Mouse (Mus musculus) activated CD4-positive, CD25-positive, alpha-beta regulatory T cell (primary cell): ENCODE measurements around the gene Akr1b10. TPM values are rescaled to one million over a fixed set of nuclear protein-coding genes. Genes with fewer than 3 reads are reported as not detected.

Experiments used
- polyA plus RNA-seq, 2 experiments: library from polyadenylated mRNA; unstranded; fragments of 100-300 nt; shearing (Covaris generic); gene quantifications; one replicate each; pipeline ENCODE4 v1.2.1; 2017

The Akr1b10 gene
- 10 to 100 TPM; 47.8 to 51.8 TPM for polyA plus RNA-seq

GRCm38 (mm10) chr6:34384110-34384661 lies at the start of gene Akr1b10:
TSS of gene Akr1b10 (plus strand) at chr6:34384218.

GRCm38 (mm10) chr6:34353658-34354353 lies 30.2 kb upstream of the Akr1b10 start, which contains the start of gene Akr1b8:
TSS of gene Akr1b8 (plus strand) at chr6:34354119.

GRCm38 (mm10) chr6:34412023-34412422 lies 28.0 kb downstream of the Akr1b10 start, which contains the start of gene Akr1b7:
TSS of gene Akr1b7 (plus strand) at chr6:34412334.

Other genes starting within 250 kb of the Akr1b10 start
- gene Slc35b4, start 207.1 kb upstream of the Akr1b10 start, polyA plus RNA-seq, result 10 to 100 TPM; 32.9 to 48.7 TPM
- 100 to 1,000 TPM; 274 to 324 TPM for gene Akr1b3, start 66.7 kb upstream of the Akr1b10 start, polyA plus RNA-seq
- not detected for gene Akr1b8, start 30.1 kb upstream of the Akr1b10 start, polyA plus RNA-seq
- under 1 TPM; 0.25 to 0.29 TPM for gene Akr1b7, start 28.1 kb downstream of the Akr1b10 start, polyA plus RNA-seq
- gene Bpgm, start 92.0 kb downstream of the Akr1b10 start, polyA plus RNA-seq, result 10 to 100 TPM; 22.2 to 30.3 TPM
- gene Cald1, start 214.3 kb downstream of the Akr1b10 start, polyA plus RNA-seq, result under 1 TPM in 1 of 2 experiments, not detected in 1; 0.47 TPM